Mouse (Mus musculus) cortical plate, adult 2 months (tissue): ENCODE data around the gene Abhd4.

Experiments used
- CTCF ChIP-seq: fragments of 200-500 bp; IDR thresholded peaks from 2 replicates; pipeline ENCODE4 v1.5.1; 2011; ENCODE audit warnings: mild to moderate bottlenecking, control low read depth, low read length; ENCODE audit not compliant: insufficient read depth; ENCODE audit errors: extremely low read depth
- POLR2A ChIP-seq: fragments of 200-500 bp; IDR thresholded peaks from 2 replicates; pipeline ENCODE4 v1.6.1; 2011; ENCODE audit warnings: mild to moderate bottlenecking, low read length, control low read depth; ENCODE audit not compliant: insufficient read depth; ENCODE audit errors: extremely low read depth

DNA sequence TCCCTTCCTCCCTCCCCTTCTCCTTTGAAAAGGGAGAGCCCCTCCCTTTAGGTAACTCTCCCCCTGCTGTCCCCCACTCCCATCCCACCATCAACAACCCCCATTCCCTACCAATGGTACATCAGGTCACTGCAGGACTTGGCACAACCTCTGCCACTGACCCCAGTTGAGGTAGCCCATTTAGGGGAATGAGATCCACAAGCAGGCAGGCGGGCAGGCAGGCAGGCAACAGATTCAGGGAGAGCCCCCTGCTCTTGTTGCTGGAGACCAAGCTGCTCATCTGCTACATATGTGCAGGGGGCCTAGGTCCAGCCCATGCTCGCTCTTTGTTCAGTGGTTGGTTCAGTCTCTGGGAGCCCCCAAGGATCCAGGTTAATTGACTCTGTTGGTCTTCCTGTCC is 22.5 kb downstream of the Abhd4 start:
- TF ChIP-seq CTCF: no peak
- TF ChIP-seq POLR2A: no peak
